Mouse (Mus musculus): Measurements from ENCODE around the gene Fkbp15.

DNA sequence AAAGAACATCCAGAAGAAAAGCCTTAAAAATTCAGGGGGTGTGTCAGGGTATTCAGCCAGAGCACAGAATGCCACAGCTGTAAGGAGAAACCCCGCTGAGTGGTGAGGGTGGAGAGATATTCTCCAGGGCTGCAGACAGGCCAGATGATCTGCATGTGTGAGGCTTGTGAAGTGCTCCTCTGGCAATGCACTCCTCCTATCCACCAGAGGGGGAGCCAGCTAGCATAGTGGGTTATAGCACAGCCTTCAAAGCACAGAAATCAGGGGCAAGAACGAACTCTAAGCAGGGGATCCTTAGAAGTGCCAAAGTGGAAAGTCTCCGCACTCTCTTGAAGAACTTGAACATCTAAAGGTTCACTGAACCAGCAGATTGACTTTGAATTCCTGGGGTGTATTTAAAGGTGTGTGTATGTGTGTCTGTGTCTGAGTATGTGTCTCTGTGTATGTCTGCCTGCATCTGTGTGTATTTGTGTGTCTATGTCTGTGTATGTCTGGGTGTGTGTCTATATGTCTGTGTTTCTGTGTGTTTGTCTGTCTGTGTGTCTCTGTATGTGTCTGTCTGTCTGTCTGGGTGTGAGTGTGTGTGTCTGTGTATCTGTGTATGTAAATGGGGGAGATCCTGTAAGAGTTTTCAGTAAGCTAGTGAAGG is 109.3 kb downstream of the Fkbp15 start:
- TF ChIP-seq CTCF (conservative IDR thresholded peaks at IDR 0.05; ENCODE audit: insufficient read depth, insufficient read length, low read depth, low read length) (peak; percentile 33), POLR2A (IDR thresholded peaks at IDR 0.05; ENCODE audit: low read depth, low read length) (no peak)

All from kidney, adult 2 months (tissue).